Mouse (Mus musculus) embryonic facial prominence, embryonic 13.5 days (tissue): ENCODE measurements around the gene Ctnnbl1. TPM values are rescaled to one million over a fixed set of nuclear protein-coding genes. Genes with fewer than 3 reads are reported as not detected.
A peak's percentile ranks its signal among the peaks of the same experiment; 100 is the strongest.

Experiments
- ATAC-seq: fragments of 200-750 bp; cut with Nextera tagmentation; 2 replicates; pipeline ENCODE4 v1.8.0; 2017; ENCODE audit warnings: low read depth; ENCODE audit not compliant: insufficient number of reproducible peaks, insufficient read depth, low FRiP score, low TSS enrichment
- H3K27ac ChIP-seq: fragments of 300-500 bp; sonication (generic); 2 replicates; pipeline ENCODE4 v1.5.1; 2015; ENCODE audit warnings: moderate library complexity, mild to moderate bottlenecking, inconsistent platforms
- H3K27me3 ChIP-seq: fragments of 300-500 bp; sonication (generic); 2 replicates; pipeline ENCODE4 v1.6.1; 2015; ENCODE audit warnings: mild to moderate bottlenecking, inconsistent platforms
- H3K36me3 ChIP-seq: fragments of 300-500 bp; sonication (generic); 2 replicates; pipeline ENCODE4 v1.6.1; 2015; ENCODE audit warnings: mild to moderate bottlenecking, inconsistent platforms
- H3K4me1 ChIP-seq: fragments of 300-500 bp; sonication (generic); 2 replicates; pipeline ENCODE4 v1.6.1; 2015; ENCODE audit warnings: inconsistent platforms
- H3K4me2 ChIP-seq: fragments of 300-500 bp; sonication (generic); 2 replicates; pipeline ENCODE4 v1.6.1; 2015; ENCODE audit warnings: moderate library complexity, mild to moderate bottlenecking, inconsistent platforms
- H3K4me3 ChIP-seq: fragments of 300-500 bp; sonication (generic); 2 replicates; pipeline ENCODE4 v1.5.1; 2015; ENCODE audit warnings: mild to moderate bottlenecking, inconsistent platforms
- H3K9ac ChIP-seq: fragments of 300-500 bp; sonication (generic); 2 replicates; pipeline ENCODE4 v1.6.1; 2015; ENCODE audit warnings: mild to moderate bottlenecking, inconsistent platforms
- H3K9me3 ChIP-seq: fragments of 300-500 bp; sonication (generic); 2 replicates; pipeline ENCODE4 v1.6.1; 2016; ENCODE audit warnings: inconsistent platforms
- WGBS: fragments of 180-500 bp; shearing (Covaris S2); methylation state at CpG from one replicate; pipeline ENCODE4 v1.1.7; 2015; ENCODE audit warnings: mixed read lengths; 5-methylcytosine and 5-hydroxymethylcytosine counted together
- polyA plus RNA-seq: library from polyadenylated mRNA; unstranded; fragments of >200 nt; fragmentation: Nextera tagmentation; extraction: Ambion mirVana; gene quantifications from 2 replicates; pipeline ENCODE4 v1.2.1, GENCODE M21; 2015

Ctnnbl1 gene
- polyA plus RNA-seq, 1 experiment from 2014 or later = 68.9 TPM

GRCm38 (mm10) chr2:157932655-157933054, 195.5 kb downstream of the Ctnnbl1 start:
- Histone ChIP-seq H3K4me3 (no peak overlapping the region), H3K27ac (no peak overlapping the region), H3K4me1 (peaks cover 8% of the 10 kb centered on the region), H3K9ac (no peak overlapping the region), H3K27me3 (peaks cover 6% of the 10 kb centered on the region; the same call in 1 of the 2 replicates), H3K4me2 (no peak overlapping the region), H3K36me3 (no peaks in the 10 kb centered on the region), H3K9me3 (no peaks in the 10 kb centered on the region)
- WGBS = 76% methylated on average over 4 of the region's 4 CpGs
- ATAC-seq = no peak

- WGBS = 69% methylated on average over 11 of the region's 11 CpGs
- no peak for ATAC-seq
Observed at GRCm38 (mm10) chr2:157935444-157936171, 198.4 kb downstream of the Ctnnbl1 start.

GRCm38 (mm10) chr2:157936676-157937075, 199.5 kb downstream of the Ctnnbl1 start:
- Histone ChIP-seq H3K4me3 (no peak overlapping the region), H3K27me3 (peaks cover 29% of the 10 kb centered on the region), H3K27ac (no peak overlapping the region), H3K4me1 (peaks cover 13% of the 10 kb centered on the region), H3K36me3 (no peaks in the 10 kb centered on the region), H3K9me3 (no peaks in the 10 kb centered on the region), H3K4me2 (no peak overlapping the region), H3K9ac (no peak overlapping the region)
- WGBS = 82% methylated on average over 4 of the region's 4 CpGs
- ATAC-seq = no peak

More at GRCm38 (mm10) chr2:157935444-157936171, 198.4 kb downstream of the Ctnnbl1 start:
- H3K27me3 ChIP-seq = peaks cover 18% of the 10 kb centered on the region
- H3K9ac ChIP-seq = no peak overlapping the region
- H3K4me3 ChIP-seq = no peak overlapping the region
- H3K4me2 ChIP-seq = no peak overlapping the region
- no peaks in the 10 kb centered on the region for H3K36me3 ChIP-seq
- 0 out of 2 replicates have a peak, but pooled peaks cover 3% of the 10 kb centered on the region for H3K4me1 ChIP-seq
- no peak overlapping the region for H3K27ac ChIP-seq
- H3K9me3 ChIP-seq = no peaks in the 10 kb centered on the region

- Histone ChIP-seq H3K36me3 (no peaks in the 10 kb centered on the region), H3K9ac (no peak overlapping the region), H3K9me3 (no peaks in the 10 kb centered on the region), H3K27ac (no peak overlapping the region), H3K4me3 (no peak overlapping the region), H3K27me3 (peaks cover 40% of the 10 kb centered on the region), H3K4me2 (peak overlapping the region; percentile 24; the same call in 1 of the 2 replicates), H3K4me1 (peaks cover 27% of the 10 kb centered on the region)
- ATAC-seq = no peak
- 6% methylated on average over 18 of the region's 18 CpGs for WGBS
Observed at GRCm38 (mm10) chr2:157940586-157941185, 203.5 kb downstream of the Ctnnbl1 start.

Other genes starting within 250 kb of the Ctnnbl1 start
- 732 and 923 TPM in 2 replicates for gene Nnat, start 177.3 kb upstream of the Ctnnbl1 start, polyA plus RNA-seq
- 66.7 and 68.7 TPM in 2 replicates for gene Blcap, start 166.1 kb upstream of the Ctnnbl1 start, polyA plus RNA-seq
- gene Vstm2l, start 177.3 kb downstream of the Ctnnbl1 start, polyA plus RNA-seq = 0.39 and 0.49 TPM in 2 replicates